Mouse (Mus musculus) lung, postnatal 0 days (tissue): Measurements from ENCODE around the gene Fev. TPM values are rescaled to one million over a fixed set of nuclear protein-coding genes. Genes with fewer than 3 reads are reported as not detected.

Experiments used
- ATAC-seq: fragments of 200-750 bp; cut with Nextera tagmentation; 2 replicates; pipeline ENCODE4 v1.8.0; 2017; ENCODE audit warnings: moderate library complexity
- DNase-seq: peaks from one replicate; pipeline ENCODE4 v3.0.0-alpha.2; 2016; ENCODE audit warnings: low spot score
- H3K27ac ChIP-seq: fragments of 300-500 bp; sonication (generic); 2 replicates; pipeline ENCODE4 v1.5.1; 2014; ENCODE audit warnings: antibody characterized with exemption, mild to moderate bottlenecking, low read length, mixed read lengths
- H3K27me3 ChIP-seq: fragments of 300-500 bp; sonication (generic); replicated peaks from 2 replicates; pipeline ENCODE4 v1.6.1; 2014; ENCODE audit warnings: low read length, mixed read lengths; ENCODE audit not compliant: insufficient read depth
- H3K36me3 ChIP-seq: fragments of 300-500 bp; sonication (generic); 2 replicates; pipeline ENCODE4 v1.6.1; 2014; ENCODE audit warnings: low read length, mixed read lengths; ENCODE audit not compliant: insufficient read depth
- H3K4me1 ChIP-seq: fragments of 300-500 bp; sonication (generic); 2 replicates; pipeline ENCODE4 v1.6.1; 2014; ENCODE audit warnings: antibody characterized with exemption, low read depth, low read length, mixed read lengths; ENCODE audit not compliant: insufficient read depth
- H3K4me2 ChIP-seq: fragments of 300-500 bp; sonication (generic); replicated peaks from 2 replicates; pipeline ENCODE4 v1.6.1; 2014; ENCODE audit warnings: low read depth, mild to moderate bottlenecking, low read length, moderate library complexity, mixed read lengths
- H3K4me3 ChIP-seq: fragments of 300-500 bp; sonication (generic); 2 replicates; pipeline ENCODE4 v1.5.1; 2014; ENCODE audit warnings: low read depth, low read length
- H3K9ac ChIP-seq: fragments of 300-500 bp; sonication (generic); replicated peaks from 2 replicates; pipeline ENCODE4 v1.6.1; 2014; ENCODE audit warnings: low read depth, mild to moderate bottlenecking
- H3K9me3 ChIP-seq: fragments of 300-500 bp; sonication (generic); 2 replicates; pipeline ENCODE4 v1.6.1; 2016; ENCODE audit warnings: low read length, mixed read lengths
- CTCF ChIP-seq: IDR thresholded peaks from 2 replicates; pipeline ENCODE4 v1.5.1; 2016; ENCODE audit warnings: antibody characterized with exemption, mild to moderate bottlenecking
- EP300 ChIP-seq: IDR thresholded peaks from 2 replicates; pipeline ENCODE4 v1.6.1; 2016; ENCODE audit warnings: antibody characterized with exemption, mild to moderate bottlenecking, control low read depth
- WGBS: fragments of 180-500 bp; shearing (Covaris S2); extraction: QIAGEN DNeasy Blood & Tissue Kit; methylation state at CpG from one replicate; pipeline ENCODE4 v1.1.7; 2014; 5-methylcytosine and 5-hydroxymethylcytosine counted together
- polyA plus RNA-seq: library from polyadenylated mRNA; unstranded; fragments of >200 nt; fragmentation: Nextera tagmentation; extraction: Ambion mirVana; gene quantifications from 2 replicates; pipeline ENCODE4 v1.2.1, GENCODE M21; 2015

Fev gene
- polyA plus RNA-seq, 1 experiment from 2014 or later: not detected

DNA sequence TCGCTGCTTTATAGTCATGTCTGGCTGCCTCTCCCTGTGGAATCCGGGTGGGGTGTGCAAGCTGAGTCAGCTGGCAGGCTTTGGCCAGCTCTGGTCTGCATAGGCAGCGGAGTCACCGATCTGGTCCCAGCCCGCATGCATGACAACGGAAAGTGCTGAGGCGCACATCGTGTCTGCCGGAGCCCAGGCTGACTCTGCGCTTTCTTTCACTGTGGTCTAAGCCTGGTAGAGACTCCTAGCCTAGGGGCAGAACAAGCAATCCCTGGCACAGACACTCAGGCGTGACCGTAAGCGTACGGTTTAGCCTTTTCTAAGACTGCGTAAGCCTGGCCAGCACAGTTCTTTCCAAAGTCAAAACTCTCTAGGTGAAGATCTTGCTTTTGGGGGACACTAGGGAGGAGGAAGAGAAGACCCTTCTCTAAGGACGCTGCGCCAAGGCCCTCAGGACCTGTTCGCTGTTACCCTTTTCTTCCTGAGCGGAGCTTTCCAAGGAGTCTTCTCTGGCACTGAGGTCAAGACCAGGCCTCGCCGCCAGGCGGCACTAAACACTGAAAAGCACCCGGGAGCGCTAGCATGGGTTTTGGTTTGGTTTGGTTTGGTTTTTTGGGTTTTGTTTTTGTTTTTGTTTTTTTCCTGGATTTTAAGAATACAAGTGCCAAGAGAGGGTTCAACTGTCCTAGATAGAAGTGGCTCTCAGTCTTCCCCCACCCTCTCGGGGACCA lies 8.1 kb upstream of the Fev start, which contains the start of gene Cryba2:
Cryba2 (minus strand) TSS at position 10 of the 722 bp plus-strand sequence.
- DNase-seq: peak; percentile 65
- no peak within 1 kb of the TSS for H3K9ac ChIP-seq
- no peaks in the 10 kb centered on the region for H3K36me3 ChIP-seq
- no peak within 1 kb of the TSS for H3K4me3 ChIP-seq
- TF ChIP-seq CTCF (peak; percentile 73), EP300 (no peak)
- H3K9me3 ChIP-seq: no peaks in the 10 kb centered on the region
- no peak for ATAC-seq
- H3K27me3 ChIP-seq: peaks cover 43% of the 10 kb centered on the region
- WGBS: 7% methylated on average over 25 of the region's 25 CpGs
- H3K27ac ChIP-seq: no peak within 1 kb of the TSS
- H3K4me1 ChIP-seq: no peaks in the 10 kb centered on the region
- H3K4me2 ChIP-seq: no peak within 1 kb of the TSS

DNA sequence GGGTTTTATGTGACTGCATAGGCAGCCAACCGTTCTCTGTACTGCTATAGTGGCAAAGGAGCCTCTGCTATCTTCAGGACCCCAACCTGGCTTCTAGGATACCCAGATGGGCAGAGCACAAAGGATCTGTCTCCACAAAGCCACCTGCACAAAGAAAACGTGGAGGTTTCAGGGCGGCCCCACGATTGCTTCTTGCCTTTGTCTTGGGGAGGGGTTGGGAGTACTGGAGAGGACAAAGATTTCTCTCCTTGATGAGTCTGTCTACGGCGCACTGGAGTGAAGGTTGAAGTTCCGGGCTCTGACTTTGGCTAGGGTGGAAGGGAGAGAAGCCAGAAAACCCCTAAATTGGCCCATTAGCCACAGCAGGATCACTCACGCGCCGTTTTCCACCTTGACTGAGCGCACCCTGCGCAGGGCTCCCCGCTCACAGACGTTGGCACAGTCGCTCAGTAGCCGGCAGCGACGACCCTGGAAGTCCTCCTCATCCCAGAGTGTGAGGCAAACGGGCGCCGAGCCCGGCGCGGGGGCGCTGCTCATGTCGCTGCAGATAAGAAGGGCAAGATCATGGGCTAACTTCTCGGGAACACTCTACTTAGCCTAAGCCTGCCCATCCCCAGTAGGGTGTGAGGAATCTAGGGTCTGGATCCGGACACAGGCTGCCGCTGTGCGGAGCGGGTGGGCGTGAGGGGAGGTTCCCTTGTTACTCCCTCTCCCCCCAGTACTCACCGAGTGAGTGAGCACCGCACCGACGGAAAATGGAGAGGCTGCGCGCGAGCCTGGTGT lies 7.3 kb upstream of the Fev start:
- no peak for DNase-seq
- TF ChIP-seq EP300: no peak
- TF ChIP-seq CTCF: no peak
- Histone ChIP-seq H3K4me3 (no peak overlapping the region), H3K27me3 (peaks cover 40% of the 10 kb centered on the region), H3K27ac (no peak overlapping the region), H3K36me3 (no peaks in the 10 kb centered on the region), H3K9me3 (no peaks in the 10 kb centered on the region), H3K9ac (no peak overlapping the region), H3K4me2 (no peak overlapping the region), H3K4me1 (no peaks in the 10 kb centered on the region)
- no peak for ATAC-seq
- WGBS: 2% methylated on average over 39 of the region's 39 CpGs

DNA sequence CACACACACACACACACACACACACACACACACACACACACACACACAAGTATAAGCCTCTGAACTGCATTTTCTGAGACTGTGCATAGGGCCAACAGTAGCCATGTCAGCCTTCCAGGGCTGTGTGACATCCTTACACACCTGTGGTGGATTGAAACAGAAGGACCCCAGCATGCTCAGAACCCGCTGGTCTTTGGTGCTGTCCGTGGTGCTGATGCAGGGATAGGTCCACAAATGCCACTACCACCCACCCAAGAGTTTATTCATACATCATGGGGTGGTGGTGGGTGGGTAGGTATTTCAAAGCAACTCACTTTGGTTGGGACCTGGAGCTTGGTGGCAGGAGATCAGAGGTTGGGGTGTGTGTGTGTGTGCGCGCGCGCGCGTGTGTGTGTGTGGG lies 6.3 kb upstream of the Fev start:
- DNase-seq: peak; percentile 45
- TF ChIP-seq CTCF: no peak
- Histone ChIP-seq H3K36me3 (no peaks in the 10 kb centered on the region), H3K27me3 (peaks cover 42% of the 10 kb centered on the region), H3K9ac (no peak overlapping the region), H3K4me1 (no peaks in the 10 kb centered on the region), H3K4me2 (no peak overlapping the region), H3K9me3 (no peaks in the 10 kb centered on the region), H3K27ac (no peak overlapping the region), H3K4me3 (no peak overlapping the region)
- 0% methylated on average over 2 of the region's 8 CpGs for WGBS
- no peak for ATAC-seq

- 1% methylated on average over 53 of the region's 57 CpGs for WGBS
- DNase-seq (no peak), ATAC-seq (no peak)
- H3K27ac ChIP-seq: no peak overlapping the region
- TF ChIP-seq CTCF: no peak
- no peak for TF ChIP-seq EP300
- H3K4me1 ChIP-seq: no peaks in the 10 kb centered on the region
- H3K9ac ChIP-seq: no peak overlapping the region
- peaks cover 64% of the 10 kb centered on the region for H3K27me3 ChIP-seq
- no peaks in the 10 kb centered on the region for H3K9me3 ChIP-seq
- no peaks in the 10 kb centered on the region for H3K36me3 ChIP-seq
- H3K4me2 ChIP-seq: peak overlapping the region; percentile 37
- H3K4me3 ChIP-seq: peak overlapping the region; percentile 27
These were observed 750 bp downstream of the Fev start for GRCm38 (mm10) chr1:74884196-74885141.

DNA sequence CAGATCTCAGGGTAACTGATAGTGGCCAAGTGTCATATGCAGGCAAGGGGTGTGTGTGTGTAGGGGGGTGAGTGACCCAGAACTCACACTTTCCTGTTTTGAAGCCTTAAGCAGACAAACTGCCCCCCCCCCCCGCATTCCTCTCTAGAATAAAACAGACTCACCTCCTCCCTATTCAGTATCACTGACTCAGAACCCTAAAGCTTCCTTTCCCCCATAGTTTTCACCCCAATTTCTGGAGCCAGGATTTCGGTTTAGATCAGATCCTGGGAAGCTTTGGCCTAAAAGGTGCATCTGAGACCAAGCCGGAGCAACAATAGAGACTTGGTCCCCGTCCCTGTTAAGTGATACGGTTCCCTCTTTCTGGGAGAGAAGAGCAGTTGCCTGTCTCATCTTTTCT lies 1.8 kb downstream of the Fev start:
- no peak overlapping the region for H3K27ac ChIP-seq
- H3K4me3 ChIP-seq: no peak overlapping the region
- no peak overlapping the region for H3K9ac ChIP-seq
- no peaks in the 10 kb centered on the region for H3K36me3 ChIP-seq
- 16% methylated on average over 5 of the region's 5 CpGs for WGBS
- no peaks in the 10 kb centered on the region for H3K9me3 ChIP-seq
- TF ChIP-seq EP300 (no peak), CTCF (no peak)
- peaks cover 64% of the 10 kb centered on the region for H3K27me3 ChIP-seq
- ATAC-seq (no peak), DNase-seq (no peak)
- H3K4me1 ChIP-seq: no peaks in the 10 kb centered on the region
- no peak overlapping the region for H3K4me2 ChIP-seq

- peak overlapping the region; percentile 28; the same call in 1 of the 2 replicates for H3K4me3 ChIP-seq
- H3K9me3 ChIP-seq: no peaks in the 10 kb centered on the region
- H3K4me2 ChIP-seq: peak overlapping the region; percentile 48
- no peaks in the 10 kb centered on the region for H3K4me1 ChIP-seq
- no peak for DNase-seq
- peaks cover 64% of the 10 kb centered on the region for H3K27me3 ChIP-seq
- WGBS: 3% methylated on average over 8 of the region's 8 CpGs
- ATAC-seq: no peak
- no peak overlapping the region for H3K9ac ChIP-seq
- no peak overlapping the region for H3K27ac ChIP-seq
- no peaks in the 10 kb centered on the region for H3K36me3 ChIP-seq
- TF ChIP-seq EP300 (no peak), CTCF (no peak)
These were observed 2.4 kb downstream of the Fev start for GRCm38 (mm10) chr1:74882828-74883227.
